Mouse (Mus musculus) bone marrow macrophage, adult 2 months (primary cell): ENCODE measurements around the gene Ccdc85a.

Experiments
- CTCF ChIP-seq: IDR thresholded peaks from 2 replicates; pipeline ENCODE4 v1.5.1; 2012; ENCODE audit warnings: low read depth, mild to moderate bottlenecking, low read length, moderate library complexity
- POLR2A ChIP-seq: IDR thresholded peaks from 2 replicates; pipeline ENCODE4 v1.6.1; 2012; ENCODE audit warnings: mild to moderate bottlenecking, low read depth, low read length, borderline replicate concordance

DNA sequence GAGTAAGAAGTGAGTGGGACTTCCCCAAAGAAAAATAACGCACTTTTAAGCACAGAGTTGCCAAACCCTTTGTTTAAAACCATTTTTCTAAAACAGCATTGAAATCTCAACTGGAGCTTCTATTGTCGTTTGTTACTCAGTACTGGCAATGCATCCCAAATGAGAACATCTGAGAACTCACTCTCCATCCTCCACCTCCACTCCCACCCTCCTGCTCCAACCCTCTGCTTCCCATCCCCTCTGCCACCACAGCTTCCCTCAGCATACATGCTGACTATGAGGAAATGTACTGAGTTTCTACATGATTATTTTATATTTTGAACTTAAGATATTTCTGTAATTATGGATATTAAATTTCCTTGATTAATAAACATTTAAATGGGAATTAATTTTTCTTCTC lies 168.3 kb downstream of the Ccdc85a start:
- TF ChIP-seq CTCF (no peak), POLR2A (no peak)
